Mouse (Mus musculus): ENCODE measurements around the gene Klf16.
"Not testable (repeated sequence)": the region's sequence is repeated elsewhere in the genome, so short reads cannot be mapped to it uniquely, and the experiment has no call there.

Klf16 gene

DNA sequence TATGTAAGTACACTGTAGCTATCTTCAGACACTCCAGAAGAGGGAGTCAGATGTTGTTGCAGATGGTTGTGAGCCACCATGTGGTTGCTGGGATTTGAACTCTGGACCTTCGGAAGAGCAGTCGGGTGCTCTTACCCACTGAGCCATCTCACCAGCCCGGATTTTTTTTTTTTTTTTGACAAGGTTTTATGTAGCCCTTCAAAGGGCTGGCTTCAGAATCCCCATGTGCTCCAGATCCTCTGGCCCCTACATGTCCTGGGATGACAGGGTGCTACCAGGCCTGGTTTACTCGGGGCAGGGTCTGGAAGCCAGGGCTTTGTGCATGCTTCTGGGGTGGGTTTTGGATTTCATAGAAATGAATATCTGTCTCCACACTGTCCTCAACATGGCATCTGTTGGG, 28.6 kb upstream of the Klf16 start, which contains the start of gene Gm49322:
Gene Gm49322 (plus strand): TSS at position 301 of the 400 bp plus-strand sequence.
- DNase-seq, result not testable (repeated sequence)

DNA sequence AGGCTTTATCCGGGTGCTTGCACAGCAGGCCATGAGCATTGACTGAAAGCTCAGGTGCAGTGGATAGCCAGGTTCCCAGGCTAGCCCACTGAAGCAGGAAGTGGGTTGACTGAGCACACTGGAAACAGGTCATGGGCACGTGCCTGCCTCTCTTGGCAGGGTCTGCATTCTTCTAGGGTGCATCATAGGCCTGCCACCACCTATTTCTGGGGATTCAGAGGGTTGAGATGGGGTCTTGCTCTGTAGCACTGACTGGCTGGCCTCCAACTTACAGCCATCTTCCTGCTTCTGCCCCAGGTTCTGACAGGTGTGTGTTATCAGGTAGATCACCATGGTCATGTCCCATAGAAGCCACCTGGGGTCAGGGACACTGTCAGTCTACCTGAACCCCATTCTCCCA, 27.9 kb upstream of the Klf16 start:
- no peak for DNase-seq

DNA sequence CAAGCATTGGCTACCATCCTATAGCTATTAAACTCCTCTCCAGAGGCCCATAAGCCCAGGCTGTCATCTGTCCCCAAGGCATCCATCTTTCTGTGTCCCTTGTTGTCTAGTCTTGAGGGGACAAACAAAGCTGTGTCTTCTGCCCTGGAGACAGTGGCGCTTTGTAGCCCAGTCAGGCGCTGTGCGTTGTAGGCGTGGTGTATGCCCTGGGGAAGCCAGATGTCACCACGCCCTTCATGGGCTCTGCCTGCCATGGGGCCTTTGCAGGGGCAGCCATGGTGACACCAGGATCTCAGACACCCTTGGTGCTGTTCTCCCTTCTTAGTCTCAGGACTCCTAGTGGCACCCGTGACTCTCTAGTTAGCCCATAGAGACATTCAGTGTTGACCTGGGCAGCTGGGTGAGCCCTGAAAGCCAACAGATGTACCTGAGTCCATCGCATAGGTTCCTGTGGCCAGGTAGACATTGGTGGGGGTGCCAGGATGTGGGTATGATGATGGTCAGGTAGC, 26.9 kb upstream of the Klf16 start:
- peak; percentile 91 for DNase-seq

DNA sequence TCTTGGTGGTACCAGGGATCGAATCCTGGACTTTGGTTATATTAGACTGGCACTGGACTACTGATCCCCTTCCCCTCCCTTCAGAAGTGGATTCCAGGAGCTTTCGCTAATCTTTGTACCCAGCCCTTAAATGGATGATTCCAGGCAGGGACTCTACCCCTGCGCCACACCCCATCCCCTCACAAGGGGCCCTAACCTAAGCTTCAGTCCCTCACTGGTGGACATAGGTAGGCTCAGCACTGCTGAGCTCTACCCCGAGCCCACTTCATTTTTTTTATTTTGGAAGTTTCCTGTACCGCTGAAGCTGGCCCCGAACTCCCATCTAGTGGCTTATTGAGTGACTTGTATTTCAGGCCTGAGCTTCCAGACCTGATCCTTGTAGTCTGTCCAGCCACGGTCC, 26.2 kb upstream of the Klf16 start:
- peak; percentile 37 for DNase-seq

DNA sequence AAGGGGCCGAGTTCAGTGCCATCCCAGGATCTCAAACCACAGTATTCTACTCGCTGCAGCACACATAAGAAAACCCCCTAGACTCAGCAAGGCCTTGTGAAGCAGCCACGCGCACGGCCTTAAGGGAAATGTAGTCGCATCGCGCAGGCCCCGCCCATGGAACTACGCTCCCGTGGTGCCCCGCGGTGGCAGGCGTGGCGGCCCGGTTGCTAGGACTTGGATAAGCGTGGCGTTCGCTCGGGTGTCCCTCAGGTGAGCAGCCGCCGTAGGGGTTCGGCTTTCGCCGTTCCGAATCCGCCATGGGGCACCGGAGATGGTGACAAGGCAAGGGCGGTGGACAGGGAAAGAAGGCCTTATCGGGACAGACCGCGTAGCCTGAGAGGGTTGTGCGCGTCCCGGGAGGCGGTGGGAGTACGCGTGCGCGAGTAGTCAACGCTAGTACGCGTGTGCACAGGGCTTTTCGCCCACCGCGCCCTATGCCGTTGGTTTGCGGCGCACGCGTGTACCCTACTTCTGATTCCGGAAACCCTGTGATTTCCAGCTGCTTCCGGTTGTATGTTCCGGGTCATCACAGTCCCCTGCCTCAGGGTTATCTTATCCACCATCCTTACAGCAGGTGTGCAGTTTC, 25.7 kb upstream of the Klf16 start, which contains the start of the genes Scamp4 and Adat3:
Gene Scamp4 (plus strand): TSS at position 175 of the 628 bp plus-strand sequence.
Gene Adat3 (plus strand): TSS at position 183 of the 628 bp plus-strand sequence.
- peak; percentile 96 for DNase-seq

DNA sequence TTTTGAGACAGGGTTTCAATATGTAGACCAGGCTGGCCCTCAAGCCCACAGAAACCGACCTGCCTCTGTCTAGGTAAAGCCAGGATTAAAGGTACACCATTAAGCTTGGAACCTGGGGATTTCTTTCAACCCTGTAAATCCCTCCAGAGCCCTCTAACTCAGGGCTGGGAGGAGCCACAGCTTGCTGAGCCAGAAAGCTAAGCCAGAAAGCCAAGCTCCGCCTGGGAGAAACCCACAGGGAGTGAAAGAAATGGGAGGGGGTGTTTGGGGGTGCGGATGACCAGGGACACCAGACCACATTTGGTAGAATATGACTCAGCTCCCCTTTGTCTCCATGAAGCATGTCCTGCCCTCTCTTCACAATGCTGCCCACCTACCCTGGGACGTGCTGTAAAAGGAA, 19.2 kb upstream of the Klf16 start:
- no peak for DNase-seq

DNA sequence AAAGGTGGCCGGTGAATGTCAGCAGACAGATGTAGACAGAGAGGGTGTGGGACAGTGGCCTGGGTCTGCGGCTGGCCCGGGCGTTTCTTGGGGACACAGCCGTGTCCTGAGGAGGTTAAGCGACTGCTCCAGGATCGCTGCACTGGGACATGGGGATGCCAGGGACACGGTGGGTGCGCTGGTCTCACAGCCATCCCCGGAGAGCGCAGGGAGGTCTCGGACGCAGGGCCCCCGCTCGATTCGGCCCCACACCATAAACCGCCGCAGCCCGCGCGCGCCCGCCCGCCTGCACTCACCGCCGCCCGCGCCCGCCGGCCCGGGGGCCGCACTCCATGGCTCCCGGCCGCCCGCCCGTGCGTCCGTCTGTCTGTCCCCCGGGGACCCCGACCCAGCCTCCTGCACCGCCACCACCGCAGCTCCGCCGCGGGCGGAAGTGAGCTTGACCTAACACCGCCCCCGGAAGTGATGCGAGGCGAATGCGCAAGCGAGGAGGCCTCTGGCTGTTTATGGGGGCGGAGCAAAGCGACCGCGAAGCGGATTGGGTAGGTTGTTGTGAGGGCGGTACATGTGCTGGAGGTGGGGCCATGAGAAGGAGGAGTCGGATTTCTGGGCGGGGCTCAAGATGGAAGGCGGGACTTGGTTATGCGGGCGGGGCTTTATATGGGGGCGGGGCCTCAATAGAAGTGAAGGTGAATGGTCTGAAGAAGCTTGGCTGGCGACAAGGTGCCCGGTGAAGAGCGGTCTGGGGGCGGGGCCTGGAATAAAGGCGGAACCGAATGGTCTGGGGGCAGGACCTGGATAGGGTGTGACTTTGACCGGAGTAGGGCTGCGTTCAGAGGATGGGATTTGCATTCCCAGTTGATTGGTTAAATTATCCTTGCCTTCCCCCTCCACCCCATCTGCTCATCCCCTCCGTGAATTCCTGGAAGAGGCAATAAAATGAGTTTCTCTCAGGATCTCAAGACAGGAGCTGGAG, 13.0 kb upstream of the Klf16 start, which contains the start of gene Abhd17a:
Gene Abhd17a (minus strand): TSS at position 463 of the 976 bp plus-strand sequence.
- peak; percentile 99 for DNase-seq

DNA sequence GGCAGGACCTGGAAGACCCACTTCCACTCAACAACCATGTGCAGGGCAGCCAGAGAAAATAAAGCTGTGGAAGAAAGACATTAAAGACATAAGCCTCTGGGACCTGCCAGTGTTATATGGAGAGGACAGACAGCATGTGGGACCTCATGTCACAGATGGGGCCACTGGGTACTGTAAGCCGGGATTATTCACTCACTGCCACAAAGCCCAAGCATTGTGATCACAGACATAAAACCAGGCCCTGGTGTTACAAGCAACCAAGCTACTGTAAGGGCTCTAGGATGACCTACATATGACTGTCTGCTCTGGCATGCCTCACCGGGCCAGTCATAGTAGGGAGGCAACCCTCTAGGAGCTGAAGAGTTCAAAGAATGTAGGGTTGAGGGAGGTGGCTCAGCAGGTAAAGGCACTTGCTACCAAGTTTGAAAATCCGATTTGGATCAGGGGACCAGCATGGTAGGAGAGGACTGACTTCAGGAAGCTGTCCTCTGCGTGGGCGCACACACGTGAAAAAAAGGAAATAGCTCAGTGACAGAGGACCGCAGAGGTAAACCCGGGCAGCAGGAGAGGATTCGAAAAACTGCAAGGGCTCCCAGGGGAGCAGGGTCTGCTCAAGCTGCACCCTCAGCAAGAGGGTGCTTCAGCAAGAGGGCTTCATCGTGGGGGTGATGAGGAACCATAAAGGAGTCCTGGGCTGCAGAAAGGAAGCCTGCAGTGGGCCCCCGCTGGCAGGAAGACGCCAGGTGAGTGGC, 12.2 kb upstream of the Klf16 start:
- no peak for DNase-seq

DNA sequence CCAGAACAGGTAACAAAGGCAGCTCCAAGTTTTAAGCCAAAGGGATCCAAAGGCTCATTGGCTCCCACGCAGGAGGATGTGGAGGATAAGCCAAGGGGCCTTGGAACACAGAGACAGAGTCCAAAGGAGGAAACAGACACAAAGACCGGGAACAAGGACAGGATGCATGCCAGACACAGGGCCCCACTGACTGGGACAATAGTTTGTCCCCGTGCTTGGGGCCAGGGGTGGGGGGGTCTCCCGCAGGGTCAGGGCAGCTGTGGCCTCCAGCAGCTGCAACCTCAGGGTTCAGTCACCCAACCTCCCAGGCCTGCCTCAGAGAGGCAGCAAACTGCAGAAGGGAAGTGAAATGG, 10.2 kb upstream of the Klf16 start:
- DNase-seq, result no peak

DNA sequence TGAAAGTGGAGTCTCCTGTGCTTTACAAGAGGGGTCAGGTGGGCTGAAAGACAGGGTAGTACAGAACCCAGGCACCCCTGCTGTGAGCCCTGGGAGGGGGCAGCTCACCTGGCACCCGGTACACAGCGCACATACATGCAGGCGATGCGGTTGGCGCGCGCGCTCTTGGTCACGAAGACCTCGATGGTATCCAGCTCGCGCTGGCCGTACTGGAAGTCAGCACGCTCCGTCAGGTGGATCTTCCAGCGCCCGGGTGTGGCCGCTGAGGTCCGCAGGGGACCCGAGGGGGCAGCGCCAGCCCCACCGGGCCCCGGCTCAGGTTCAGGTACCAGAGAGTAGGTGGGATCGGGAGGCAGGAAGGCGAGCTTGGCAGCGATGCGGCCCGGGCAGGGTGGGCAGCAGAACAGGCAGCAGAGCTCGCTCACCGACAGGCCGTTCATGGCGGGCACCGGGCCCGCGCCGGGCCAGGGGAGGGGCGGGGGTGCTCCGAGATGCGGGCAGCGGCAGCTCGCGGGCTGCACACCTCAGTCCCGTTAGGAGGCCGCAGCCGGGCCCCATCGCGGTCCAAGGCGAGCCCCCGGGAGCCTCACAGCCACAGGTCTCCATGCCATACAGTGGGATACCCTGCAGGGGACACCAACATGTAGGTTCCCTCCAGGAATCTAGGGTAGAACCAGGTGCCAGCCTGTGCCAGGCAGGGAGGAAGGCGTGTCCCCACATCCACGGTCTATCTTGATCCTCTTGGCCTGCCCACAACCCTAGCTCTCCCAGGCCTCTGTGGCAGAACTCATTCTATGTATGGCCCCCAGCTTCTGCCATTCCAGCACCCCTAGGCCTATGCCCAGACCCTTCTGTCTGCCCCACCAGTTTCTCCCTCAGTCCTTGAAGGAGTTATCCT, 9.5 kb upstream of the Klf16 start:
- no peak for DNase-seq

DNA sequence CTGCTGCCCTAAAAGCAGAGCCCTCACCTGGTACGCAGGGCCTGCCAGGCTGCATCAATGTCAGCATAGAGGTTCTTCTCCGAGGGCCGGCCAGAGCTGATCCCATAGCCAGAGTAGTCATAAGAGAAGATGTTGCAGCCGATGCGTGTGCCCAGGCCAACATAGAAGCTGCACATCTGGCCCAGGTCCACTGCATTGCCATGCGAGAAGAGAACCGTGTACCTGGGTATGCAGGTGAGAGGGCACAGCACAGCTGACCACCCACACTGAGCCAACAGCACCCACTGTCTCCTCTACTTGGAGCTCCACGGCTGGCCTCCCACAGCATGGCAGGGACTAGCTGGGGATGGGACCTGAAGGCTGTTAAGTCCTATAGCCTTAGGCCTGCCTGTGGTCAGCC, 8.5 kb upstream of the Klf16 start:
- no peak for DNase-seq

DNA sequence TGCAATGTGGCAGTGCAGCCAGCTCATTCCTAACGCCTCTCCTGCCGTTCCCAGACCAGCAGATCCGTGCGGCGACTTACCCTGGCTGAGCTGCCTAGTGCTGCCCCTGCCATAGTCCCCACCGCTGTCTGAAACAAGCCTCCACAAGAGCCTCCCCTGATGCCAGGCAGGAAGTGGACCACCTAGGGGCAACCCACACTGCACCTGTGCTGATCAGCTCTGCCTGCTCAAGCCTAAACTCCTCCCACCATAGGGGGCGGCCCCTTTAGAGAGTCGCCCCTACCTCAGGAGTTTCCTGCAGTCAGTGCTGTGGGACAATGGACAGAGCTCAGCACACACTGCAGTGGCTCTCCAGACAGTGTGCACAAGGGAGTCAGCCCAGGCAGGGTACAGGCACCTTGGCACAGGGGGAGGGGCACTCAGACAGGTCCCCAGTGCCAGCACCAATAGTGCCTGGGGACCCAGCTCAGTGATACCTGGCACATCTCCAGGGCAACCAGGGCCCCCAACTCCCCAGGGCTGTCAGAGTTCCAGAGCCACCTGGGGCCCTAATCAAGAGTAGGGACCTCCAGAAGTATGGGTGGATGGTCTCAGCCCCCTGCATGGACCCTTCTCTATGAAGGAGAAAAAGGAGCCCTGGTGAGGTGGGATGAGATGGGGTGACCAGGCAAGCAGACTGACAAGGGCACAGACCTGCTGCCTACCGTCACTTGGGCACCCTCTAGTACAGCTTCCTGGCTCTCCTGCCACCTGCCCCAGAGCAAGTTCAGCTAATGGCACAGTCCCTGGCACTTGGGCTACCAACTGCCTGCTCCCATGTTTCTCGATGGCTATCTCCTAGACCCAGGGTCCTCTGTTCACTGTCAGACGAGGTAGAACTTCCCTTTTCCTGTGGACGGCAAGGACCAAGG, 7.8 kb upstream of the Klf16 start:
- no peak for DNase-seq

DNA sequence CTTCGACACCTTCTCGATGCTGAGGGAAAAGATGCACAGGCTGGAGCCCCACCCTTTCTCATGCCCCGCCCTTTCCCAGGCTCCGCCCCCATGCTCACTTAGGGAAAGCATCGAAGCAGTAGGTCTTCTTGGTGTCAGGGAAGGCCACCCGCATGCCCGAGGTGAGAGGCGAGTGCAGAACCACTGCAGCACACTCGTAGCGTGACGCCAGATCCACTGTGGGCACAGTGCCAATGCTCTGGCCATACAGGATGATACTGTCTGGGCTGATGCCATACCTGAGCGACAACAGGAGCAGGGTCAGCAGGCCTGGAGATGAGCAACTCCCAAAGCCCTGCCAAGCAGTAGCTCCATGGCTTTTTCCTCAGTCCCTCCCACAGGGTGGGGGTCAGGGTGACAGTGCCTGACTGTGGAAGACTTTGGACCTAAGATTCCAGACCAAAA, 6.9 kb upstream of the Klf16 start:
- peak; percentile 65 for DNase-seq

DNA sequence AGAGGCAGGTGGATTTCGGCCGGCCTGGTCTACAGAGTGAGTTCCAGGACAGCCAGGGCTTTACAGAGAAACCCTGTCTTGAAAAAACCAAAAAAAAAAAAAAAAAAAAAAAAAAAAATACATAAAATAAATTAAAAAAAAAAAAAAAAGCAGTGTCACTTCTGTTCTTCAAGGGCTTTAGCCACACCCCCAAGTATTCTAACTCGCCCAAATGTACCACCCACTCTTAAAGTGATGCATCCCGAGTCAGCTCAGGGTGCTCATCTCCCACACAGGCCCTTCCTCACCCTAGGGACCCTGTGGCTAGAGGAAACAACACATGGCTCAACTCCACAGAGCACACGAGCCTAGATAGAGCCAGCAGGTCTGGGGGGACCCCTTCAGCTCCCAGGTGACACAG, 5.9 kb upstream of the Klf16 start:
- no peak for DNase-seq

DNA sequence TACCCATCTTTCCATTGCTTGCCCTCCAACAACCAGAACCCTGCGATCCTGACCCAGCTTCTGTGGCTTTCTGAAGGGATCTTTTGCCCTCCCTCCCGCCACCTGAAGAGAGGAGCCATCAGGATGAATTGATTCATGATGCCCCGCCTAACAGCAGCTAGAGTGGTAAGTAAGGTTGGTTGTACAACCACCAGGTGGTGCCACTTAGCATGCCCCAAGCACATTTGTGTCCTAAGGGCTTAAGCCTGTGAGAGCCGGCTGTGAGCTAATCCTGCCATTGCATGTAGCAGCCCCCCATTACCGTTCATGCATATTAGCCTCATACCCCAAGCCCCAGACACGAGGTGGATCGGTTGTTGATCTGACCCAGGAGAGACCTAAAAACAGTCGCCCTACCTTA, 1.8 kb upstream of the Klf16 start:
- DNase-seq, result peak; percentile 87

DNA sequence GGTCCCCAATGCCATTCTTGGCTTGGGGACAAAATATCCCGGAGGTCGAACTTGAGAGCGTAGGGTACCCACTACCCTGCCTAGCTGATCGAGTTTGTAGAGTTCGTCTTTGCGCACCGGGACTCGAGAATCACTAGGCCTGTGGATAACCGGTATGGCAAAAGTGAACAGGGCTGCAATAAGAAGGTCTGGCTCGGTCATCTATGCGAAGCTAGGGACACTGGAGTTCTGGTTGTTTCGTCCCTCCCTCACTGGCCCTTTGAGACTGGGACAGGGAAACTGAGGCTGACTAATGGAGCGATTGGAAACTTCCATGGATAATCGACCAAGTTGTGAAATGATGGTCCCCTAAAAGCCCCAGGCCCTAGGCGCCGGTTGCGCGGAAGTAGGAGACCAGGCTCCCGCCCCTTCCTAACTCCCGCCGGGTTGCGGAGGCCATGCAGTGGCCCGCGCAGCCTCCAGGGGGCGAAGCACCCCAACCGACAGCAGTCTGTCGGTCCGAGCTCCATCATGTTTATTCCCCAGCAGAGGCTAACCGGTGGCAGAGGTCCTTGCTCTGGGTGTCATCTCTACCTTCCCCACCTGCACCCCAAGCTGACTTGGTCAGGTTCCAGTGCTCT, 1.1 kb upstream of the Klf16 start:
- DNase-seq, result peak; percentile 92

DNA sequence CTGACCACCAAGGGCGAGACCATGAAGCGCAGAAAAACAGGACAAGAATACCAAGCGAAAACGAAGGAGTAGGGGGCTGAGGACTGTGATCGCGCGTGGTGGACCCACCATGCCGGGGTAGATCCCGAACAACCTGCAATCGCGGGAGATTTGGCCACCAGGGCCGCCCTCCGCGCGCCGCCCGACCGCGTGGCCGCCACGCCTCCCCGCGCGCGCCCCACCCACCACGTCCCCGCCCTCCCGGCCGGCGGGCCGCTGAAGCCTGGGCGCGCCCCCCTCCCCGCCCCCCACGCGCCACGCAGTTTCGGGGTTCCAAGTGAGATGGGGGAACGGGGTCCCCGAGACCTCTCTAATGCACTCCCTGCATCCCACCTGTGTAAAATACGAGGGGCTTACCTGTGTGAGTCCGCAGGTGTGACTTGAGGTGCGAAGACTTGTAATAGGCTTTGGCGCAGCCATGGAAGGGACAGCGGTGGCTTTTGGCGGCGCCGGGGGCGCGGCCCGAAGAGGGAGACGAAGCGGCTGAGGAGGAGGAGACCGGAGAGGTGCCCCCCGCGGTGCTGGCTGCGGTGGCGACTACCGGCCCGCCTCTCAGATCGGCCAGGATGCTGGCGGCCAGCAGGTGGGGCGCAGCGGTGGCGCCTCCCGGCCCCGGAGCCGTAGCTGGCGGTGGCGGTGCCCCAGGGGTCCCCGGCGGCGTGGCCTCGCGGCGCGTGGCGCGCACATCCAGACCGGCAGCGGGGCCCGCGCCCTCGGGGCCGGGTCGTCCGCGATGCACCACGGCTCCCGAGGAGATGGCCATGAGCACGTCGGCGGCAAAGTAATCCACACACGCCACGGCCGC, 548 bp downstream of the Klf16 start:
- DNase-seq, result peak; percentile 85

DNA sequence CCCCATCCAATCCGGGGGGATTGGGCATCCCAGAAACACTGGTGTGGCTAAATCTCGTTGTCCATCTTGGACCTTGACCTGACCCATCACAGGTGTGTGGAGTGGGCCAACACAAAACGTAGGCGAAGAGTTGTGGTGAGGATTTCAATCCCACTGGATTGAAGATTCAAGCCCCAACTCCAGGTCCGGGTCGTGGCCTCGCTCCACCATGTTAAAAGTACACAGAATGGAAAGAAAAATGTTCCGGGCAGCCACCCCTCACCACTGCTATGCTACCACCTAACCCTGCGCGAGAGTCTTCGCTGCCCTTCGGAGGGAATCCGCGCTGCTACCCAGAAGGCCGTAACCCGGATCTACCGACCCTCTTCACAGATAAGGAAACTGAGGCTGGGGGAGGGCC, 1.2 kb downstream of the Klf16 start:
- no peak for DNase-seq

DNA sequence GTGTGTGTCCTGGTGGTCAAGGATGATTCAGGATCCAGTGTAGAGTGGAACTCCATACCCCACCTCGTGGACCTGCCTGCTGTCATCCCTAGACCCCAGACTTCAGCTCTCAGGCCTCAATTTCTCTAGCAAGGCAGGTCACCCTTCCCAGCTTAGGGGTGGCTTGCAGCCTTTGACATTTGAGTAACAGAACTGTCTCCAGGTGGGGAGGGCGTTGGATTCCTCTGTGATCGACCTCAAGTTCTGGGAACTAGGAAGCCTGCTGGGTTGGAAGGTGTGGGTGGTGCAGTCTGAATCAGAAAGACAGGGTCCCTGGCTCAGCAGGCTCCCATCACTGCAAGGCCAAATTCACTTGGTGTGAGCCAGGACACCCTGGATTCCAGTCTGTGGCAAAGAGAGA, 2.2 kb downstream of the Klf16 start:
- DNase-seq, result no peak
